Mouse (Mus musculus): ENCODE results near the gene Osbp. TPM values are rescaled to one million over a fixed set of nuclear protein-coding genes. Genes with fewer than 3 reads are reported as not detected.

Gene Osbp
- polyA plus RNA-seq, 1 experiment, result 24.4 TPM

DNA sequence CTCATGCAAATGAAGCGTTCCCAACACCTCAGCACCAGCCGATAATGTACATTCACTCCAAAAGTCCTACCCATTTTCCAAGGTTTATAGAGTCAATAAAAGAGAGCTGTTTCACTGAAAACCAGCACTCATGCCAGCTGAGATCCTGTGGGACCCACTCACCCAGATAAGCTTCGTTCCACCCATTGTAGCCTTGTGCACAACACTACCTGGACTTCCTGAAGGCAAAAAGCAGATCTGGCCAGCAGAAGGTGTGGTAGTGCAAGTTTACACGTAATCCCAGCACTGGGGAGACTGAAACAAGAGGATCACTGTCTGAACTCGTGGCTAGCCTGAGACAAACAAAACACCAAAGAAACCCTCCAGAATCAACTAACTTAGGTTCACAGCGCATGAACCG lies 15.0 kb upstream of the Osbp start:
- TF ChIP-seq CTCF (IDR thresholded peaks at IDR 0.05; ENCODE audit: control insufficient read depth, insufficient read depth, insufficient replicate concordance, low read depth, low read length), result no peak
- no peak for TF ChIP-seq POLR2A (IDR thresholded peaks at IDR 0.05; ENCODE audit: control insufficient read depth, low read depth, low read length)
- Histone ChIP-seq H3K4me3 (ENCODE audit: control insufficient read depth, low read depth, low read length) (no peak overlapping the region), H3K36me3 (ENCODE audit: control insufficient read depth, insufficient read depth, low read length) (no peaks in the 10 kb centered on the region), H3K27ac (ENCODE audit: control insufficient read depth, insufficient read depth, low read depth, low read length) (no peak overlapping the region), H3K4me1 (ENCODE audit: control insufficient read depth, insufficient read depth, low read length) (no peaks in the 10 kb centered on the region), H3K27me3 (ENCODE audit: control insufficient read depth, insufficient read depth, low read length) (no peaks in the 10 kb centered on the region)

DNA sequence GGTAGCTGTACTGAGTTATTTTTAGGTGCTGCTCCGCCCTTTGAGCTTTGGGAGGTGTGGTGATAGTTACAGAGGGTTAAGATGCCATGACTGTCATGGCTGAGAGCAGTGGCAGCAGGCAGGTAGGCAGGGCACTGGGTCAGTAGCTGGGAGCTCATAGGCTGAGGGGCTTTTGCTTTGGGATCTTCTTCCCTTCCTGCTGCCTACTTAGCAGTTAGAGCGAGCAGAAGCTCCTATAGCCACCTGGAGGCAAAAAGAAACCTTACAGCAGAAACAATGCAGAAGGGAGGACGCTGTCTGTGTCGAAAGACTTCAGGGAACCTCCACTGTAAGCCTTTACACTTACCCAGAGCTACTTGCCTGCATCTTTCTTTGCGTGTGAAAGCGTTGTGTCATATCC lies 11.5 kb upstream of the Osbp start:
- Histone ChIP-seq H3K4me3 (ENCODE audit: control insufficient read depth, low read depth, low read length) (no peak overlapping the region), H3K27me3 (ENCODE audit: control insufficient read depth, insufficient read depth, low read length) (no peaks in the 10 kb centered on the region), H3K27ac (ENCODE audit: control insufficient read depth, insufficient read depth, low read depth, low read length) (no peak overlapping the region), H3K4me1 (ENCODE audit: control insufficient read depth, insufficient read depth, low read length) (no peaks in the 10 kb centered on the region), H3K36me3 (ENCODE audit: control insufficient read depth, insufficient read depth, low read length) (no peaks in the 10 kb centered on the region)
- no peak for TF ChIP-seq CTCF (IDR thresholded peaks at IDR 0.05; ENCODE audit: control insufficient read depth, insufficient read depth, insufficient replicate concordance, low read depth, low read length)
- no peak for TF ChIP-seq POLR2A (IDR thresholded peaks at IDR 0.05; ENCODE audit: control insufficient read depth, low read depth, low read length)

- Histone ChIP-seq H3K27ac (ENCODE audit: control insufficient read depth, insufficient read depth, low read depth, low read length) (no peak overlapping the region), H3K36me3 (ENCODE audit: control insufficient read depth, insufficient read depth, low read length) (no peaks in the 10 kb centered on the region), H3K4me3 (ENCODE audit: control insufficient read depth, low read depth, low read length) (no peak overlapping the region)
Measured at GRCm38 (mm10) chr19:11956636-11957035, 9.1 kb upstream of the Osbp start.

GRCm38 (mm10) chr19:11957396-11957795 lies 8.3 kb upstream of the Osbp start:
- Histone ChIP-seq H3K27me3 (ENCODE audit: control insufficient read depth, insufficient read depth, low read length) (no peaks in the 10 kb centered on the region), H3K36me3 (ENCODE audit: control insufficient read depth, insufficient read depth, low read length) (no peaks in the 10 kb centered on the region), H3K4me1 (ENCODE audit: control insufficient read depth, insufficient read depth, low read length) (peaks cover 6% of the 10 kb centered on the region; the same call in 1 of the 2 replicates), H3K27ac (ENCODE audit: control insufficient read depth, insufficient read depth, low read depth, low read length) (no peak overlapping the region), H3K4me3 (ENCODE audit: control insufficient read depth, low read depth, low read length) (no peak overlapping the region)
- no peak for TF ChIP-seq POLR2A (IDR thresholded peaks at IDR 0.05; ENCODE audit: control insufficient read depth, low read depth, low read length)
- no peak for TF ChIP-seq CTCF (IDR thresholded peaks at IDR 0.05; ENCODE audit: control insufficient read depth, insufficient read depth, insufficient replicate concordance, low read depth, low read length)

More at GRCm38 (mm10) chr19:11956636-11957035, 9.1 kb upstream of the Osbp start:
- TF ChIP-seq CTCF (IDR thresholded peaks at IDR 0.05; ENCODE audit: control insufficient read depth, insufficient read depth, insufficient replicate concordance, low read depth, low read length), result no peak
- no peak for TF ChIP-seq POLR2A (IDR thresholded peaks at IDR 0.05; ENCODE audit: control insufficient read depth, low read depth, low read length)
- H3K4me1 ChIP-seq (ENCODE audit: control insufficient read depth, insufficient read depth, low read length), result peaks cover 5% of the 10 kb centered on the region; the same call in 1 of the 2 replicates
- no peaks in the 10 kb centered on the region for H3K27me3 ChIP-seq (ENCODE audit: control insufficient read depth, insufficient read depth, low read length)

- H3K4me1 ChIP-seq (ENCODE audit: control insufficient read depth, insufficient read depth, low read length), result peaks cover 6% of the 10 kb centered on the region; the same call in 1 of the 2 replicates
- TF ChIP-seq CTCF (IDR thresholded peaks at IDR 0.05; ENCODE audit: control insufficient read depth, insufficient read depth, insufficient replicate concordance, low read depth, low read length) (no peak), POLR2A (IDR thresholded peaks at IDR 0.05; ENCODE audit: control insufficient read depth, low read depth, low read length) (no peak)
- no peaks in the 10 kb centered on the region for H3K27me3 ChIP-seq (ENCODE audit: control insufficient read depth, insufficient read depth, low read length)
- no peak overlapping the region for H3K27ac ChIP-seq (ENCODE audit: control insufficient read depth, insufficient read depth, low read depth, low read length)
- H3K36me3 ChIP-seq (ENCODE audit: control insufficient read depth, insufficient read depth, low read length), result no peaks in the 10 kb centered on the region
- H3K4me3 ChIP-seq (ENCODE audit: control insufficient read depth, low read depth, low read length), result no peak overlapping the region
Measured at GRCm38 (mm10) chr19:11957846-11958245, 7.9 kb upstream of the Osbp start.

DNA sequence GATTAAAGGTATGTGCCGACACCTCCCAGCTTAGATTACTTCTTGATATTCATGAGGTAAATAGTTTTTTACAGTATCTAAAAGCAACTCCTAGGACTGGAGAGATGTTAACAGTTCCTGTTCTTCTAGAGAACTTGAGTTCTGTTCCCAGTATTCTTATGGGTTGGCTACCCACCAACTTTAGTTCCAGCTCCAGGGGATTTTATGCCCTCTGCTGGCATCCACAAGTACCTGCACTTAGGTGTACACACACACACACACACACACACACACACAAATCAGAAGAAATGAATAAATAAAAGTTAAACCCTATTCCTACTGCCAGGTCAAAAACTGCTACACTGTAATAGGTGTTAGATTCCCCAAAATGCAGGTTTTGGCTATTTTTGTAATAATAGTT lies 1.5 kb upstream of the Osbp start:
- Histone ChIP-seq H3K27ac (ENCODE audit: control insufficient read depth, insufficient read depth, low read depth, low read length) (no peak overlapping the region), H3K4me3 (ENCODE audit: control insufficient read depth, low read depth, low read length) (no peak overlapping the region), H3K27me3 (ENCODE audit: control insufficient read depth, insufficient read depth, low read length) (no peaks in the 10 kb centered on the region), H3K4me1 (ENCODE audit: control insufficient read depth, insufficient read depth, low read length) (peaks cover 14% of the 10 kb centered on the region), H3K36me3 (ENCODE audit: control insufficient read depth, insufficient read depth, low read length) (no peaks in the 10 kb centered on the region)
- TF ChIP-seq CTCF (IDR thresholded peaks at IDR 0.05; ENCODE audit: control insufficient read depth, insufficient read depth, insufficient replicate concordance, low read depth, low read length) (no peak), POLR2A (IDR thresholded peaks at IDR 0.05; ENCODE audit: control insufficient read depth, low read depth, low read length) (no peak)

- H3K4me1 ChIP-seq (ENCODE audit: control insufficient read depth, insufficient read depth, low read length), result peaks cover 10% of the 10 kb centered on the region
- TF ChIP-seq CTCF (IDR thresholded peaks at IDR 0.05; ENCODE audit: control insufficient read depth, insufficient read depth, insufficient replicate concordance, low read depth, low read length) (no peak), POLR2A (IDR thresholded peaks at IDR 0.05; ENCODE audit: control insufficient read depth, low read depth, low read length) (no peak)
- H3K36me3 ChIP-seq (ENCODE audit: control insufficient read depth, insufficient read depth, low read length), result no peaks in the 10 kb centered on the region; the same call in 1 of the 2 replicates
- no peaks in the 10 kb centered on the region for H3K27me3 ChIP-seq (ENCODE audit: control insufficient read depth, insufficient read depth, low read length)
- peak overlapping the region; percentile 76 for H3K4me3 ChIP-seq (ENCODE audit: control insufficient read depth, low read depth, low read length)
- H3K27ac ChIP-seq (ENCODE audit: control insufficient read depth, insufficient read depth, low read depth, low read length), result 0 out of 2 replicates have a peak overlapping the region, but pooled peaks have one; percentile 1
Measured at GRCm38 (mm10) chr19:11966201-11966636, 478 bp downstream of the Osbp start.
